Mouse (Mus musculus): ENCODE results near the gene Krt84.

GRCm38 (mm10) chr15:101479007-101479665 is 53.5 kb downstream of the Krt84 start:
- no peak for TF ChIP-seq POLR2A (IDR thresholded peaks at IDR 0.05; ENCODE audit: low read depth, low read length)
- peak; percentile 43; the same call in 1 of the 2 replicates for TF ChIP-seq CTCF (IDR thresholded peaks at IDR 0.05; ENCODE audit: borderline replicate concordance, insufficient read depth, low read length)
